In the genomic region with DNA sequence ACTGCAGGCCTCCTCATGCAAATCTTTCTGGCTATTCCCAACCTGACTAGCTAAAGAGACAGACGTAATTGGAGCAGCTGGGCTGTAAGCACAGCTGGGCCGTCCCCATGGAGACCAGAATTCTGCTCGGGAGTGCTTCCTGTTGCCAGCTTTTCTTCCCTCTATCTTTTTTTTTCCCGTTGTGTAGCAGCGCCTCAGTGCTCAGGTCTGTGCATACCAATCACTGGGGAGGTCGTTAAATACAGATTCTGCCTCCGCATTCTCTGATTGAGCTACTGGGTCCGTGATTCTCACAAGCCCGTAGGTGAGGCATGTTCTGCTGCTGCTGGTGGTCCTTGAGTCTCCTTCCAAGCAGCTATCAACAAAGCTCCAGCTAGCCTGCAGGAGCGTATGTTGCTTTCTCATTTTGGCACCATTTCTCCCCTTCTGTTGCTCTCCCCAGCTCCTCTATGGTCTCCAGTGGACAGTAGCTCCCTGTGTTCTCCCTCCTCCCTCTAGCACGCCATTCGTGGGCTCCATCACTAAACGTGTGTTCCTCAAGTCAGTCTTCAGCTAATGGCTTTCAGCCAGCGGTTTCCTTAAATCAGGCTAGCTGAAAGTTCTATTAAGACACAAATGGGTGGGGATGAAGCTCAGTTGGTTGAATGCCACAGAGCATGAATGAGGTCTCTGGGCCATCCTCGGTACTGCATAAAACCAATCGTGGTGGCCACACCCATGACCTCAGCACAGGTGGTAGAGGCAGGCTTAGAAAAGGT, we compare ENCODE assay signal across 8 mouse cellular contexts. TPM values are rescaled to one million over a fixed set of nuclear protein-coding genes. Genes with fewer than 3 reads are reported as not detected.
DNase-seq lines count a peak whose midpoint lies in the region; ATAC-seq and TF ChIP-seq lines count a peak whose summit lies in the region.
"Had no signal": no experiment of that assay in that cellular context is flagged by ENCODE, and none has a peak within 500 bp of the region (broad histone marks: within the 10 kb centered on the region; RNA-seq: fewer than 3 reads in every experiment).

No protein-coding gene starts in this region.

- no peak for TF ChIP-seq POLR2A in cerebellum, adult 2 months (IDR thresholded peaks at IDR 0.05; ENCODE audit: borderline replicate concordance, insufficient read depth, low read length)

- H3K27ac ChIP-seq in cerebellum, adult 2 months (ENCODE audit: insufficient read depth, low read length) = peak overlapping the region; percentile 67; the same call in 1 of the 2 replicates
- H3K27ac ChIP-seq in hindbrain, embryonic 11.5 days (ENCODE audit: low read depth, low read length) = no peak overlapping the region
- H3K27ac ChIP-seq in neural tube, embryonic 15.5 days (replicated peaks) = peak overlapping the region; percentile 82

- H3K27me3 ChIP-seq in cerebellum, adult 2 months (ENCODE audit: control insufficient read depth, insufficient read depth, low read length) = no peaks in the 10 kb centered on the region
- no peaks in the 10 kb centered on the region for H3K27me3 ChIP-seq in hindbrain, embryonic 11.5 days (ENCODE audit: control insufficient read depth, insufficient read depth, low read length)
- H3K27me3 ChIP-seq in neural tube, embryonic 15.5 days (replicated peaks) = no peaks in the 10 kb centered on the region

- peaks cover 49% of the 10 kb centered on the region for H3K4me1 ChIP-seq in cerebellum, adult 2 months (ENCODE audit: control insufficient read depth, insufficient read depth, low read length)
- H3K4me1 ChIP-seq in hindbrain, embryonic 11.5 days (replicated peaks; ENCODE audit: control insufficient read depth, insufficient read depth, low read length) = no peaks in the 10 kb centered on the region
- H3K4me1 ChIP-seq in neural tube, embryonic 15.5 days = peaks cover 24% of the 10 kb centered on the region

- 8% methylated on average over 16 of the region's 16 CpGs for WGBS in cerebellum, adult 2 months
- WGBS in hindbrain, embryonic 11.5 days = 30% methylated on average over 16 of the region's 16 CpGs
- 17% methylated on average over 16 of the region's 16 CpGs for WGBS in neural tube, embryonic 15.5 days

- TF ChIP-seq CTCF in cerebellum, adult 2 months (IDR thresholded peaks at IDR 0.05; ENCODE audit: borderline replicate concordance, insufficient read depth, low read depth, low read length) = no peak

- no peaks in the 10 kb centered on the region for H3K36me3 ChIP-seq in hindbrain, embryonic 11.5 days (ENCODE audit: control insufficient read depth, insufficient read depth, low read length)
- H3K36me3 ChIP-seq in neural tube, embryonic 15.5 days = no peaks in the 10 kb centered on the region

- DNase-seq in NIH3T3 (ENCODE audit: low read depth) = peak; percentile 45
- DNase-seq in cerebellum, adult 2 months = peak; percentile 68 to 76
- DNase-seq in forelimb bud, embryonic 11.5 days (ENCODE audit: low read depth, low spot score) = peak; percentile 69
- peak; percentile 61 for DNase-seq in hindbrain, embryonic 11.5 days (ENCODE audit: low spot score)
- peak; percentile 71 to 74 for DNase-seq in left cerebral cortex, adult 9 months (ENCODE audit: low spot score in 2 of 2)
- DNase-seq in B cell, adult 2 months = no peak

- peak; percentile 30; the same call in 1 of the 2 replicates for ATAC-seq in hindbrain, embryonic 11.5 days (ENCODE audit: low FRiP score)
- ATAC-seq in neural tube, embryonic 15.5 days (ENCODE audit: low FRiP score) = peak; percentile 82

- 0 out of 2 replicates have a peak overlapping the region, but pooled peaks have one; percentile 11 for H3K4me2 ChIP-seq in hindbrain, embryonic 11.5 days (replicated peaks; ENCODE audit: low read depth, low read length)
- peak overlapping the region; percentile 55 for H3K4me2 ChIP-seq in neural tube, embryonic 15.5 days

- no peak overlapping the region; the same call in 1 of the 2 replicates for H3K9ac ChIP-seq in hindbrain, embryonic 11.5 days (ENCODE audit: low read depth, low read length)
- 0 out of 2 replicates have a peak overlapping the region, but pooled peaks have one; percentile 5 for H3K9ac ChIP-seq in neural tube, embryonic 15.5 days (replicated peaks)

- H3K9me3 ChIP-seq in hindbrain, embryonic 11.5 days (ENCODE audit: control insufficient read depth, low read length) = no peaks in the 10 kb centered on the region
- no peaks in the 10 kb centered on the region for H3K9me3 ChIP-seq in neural tube, embryonic 15.5 days (replicated peaks)

- peak overlapping the region; percentile 42 for H3K4me3 ChIP-seq in cerebellum, adult 2 months (replicated peaks; ENCODE audit: insufficient read depth, low read depth, low read length)
- H3K4me3 ChIP-seq in hindbrain, embryonic 11.5 days (ENCODE audit: low read depth, low read length) = no peak overlapping the region
- peak overlapping the region; percentile 19 for H3K4me3 ChIP-seq in neural tube, embryonic 15.5 days (replicated peaks)

RNA-seq across cellular contexts. Expression of a gene that starts 38.5 kb away (rescaled TPM):
- 124 and 136 TPM in 2 replicates for polyA plus RNA-seq in cerebellum, adult 2 months (2012; rRNA removed)
- 773 and 810 TPM in 2 replicates for polyA plus RNA-seq in hindbrain, embryonic 11.5 days (2014; fragmentation: Nextera tagmentation; extraction: Ambion mirVana)
- 356 and 410 TPM in 2 replicates for polyA plus RNA-seq in neural tube, embryonic 15.5 days (2015; fragmentation: Nextera tagmentation; extraction: Ambion mirVana)

RNA-seq across cellular contexts. Expression of a gene that starts 38.7 kb away (rescaled TPM):
- polyA plus RNA-seq in cerebellum, adult 2 months (2012; rRNA removed) = 0.05 and 0.13 TPM in 2 replicates
- 0.20 TPM in 1 of 2 replicates, not detected in the other for polyA plus RNA-seq in hindbrain, embryonic 11.5 days (2014; fragmentation: Nextera tagmentation; extraction: Ambion mirVana)
- polyA plus RNA-seq in neural tube, embryonic 15.5 days (2015; fragmentation: Nextera tagmentation; extraction: Ambion mirVana) = 0.10 TPM in 1 of 2 replicates, not detected in the other
- polyA plus RNA-seq: small intestine, adult 2 months had no signal

RNA-seq across cellular contexts. Expression of a gene that starts 41.3 kb away (rescaled TPM):
- polyA plus RNA-seq in cerebellum, adult 2 months (2012; rRNA removed) = 3.4 and 4.3 TPM in 2 replicates
- polyA plus RNA-seq in hindbrain, embryonic 11.5 days (2014; fragmentation: Nextera tagmentation; extraction: Ambion mirVana) = 7.8 and 9.1 TPM in 2 replicates
- 1.9 and 4.0 TPM in 2 replicates for polyA plus RNA-seq in neural tube, embryonic 15.5 days (2015; fragmentation: Nextera tagmentation; extraction: Ambion mirVana)

RNA-seq across cellular contexts. Expression of a gene that starts 55.6 kb away (rescaled TPM):
- polyA plus RNA-seq in cerebellum, adult 2 months (2012; rRNA removed) = 6.0 and 6.1 TPM in 2 replicates
- polyA plus RNA-seq in hindbrain, embryonic 11.5 days (2014; fragmentation: Nextera tagmentation; extraction: Ambion mirVana) = 37.9 and 41.5 TPM in 2 replicates
- 18.8 and 23.9 TPM in 2 replicates for polyA plus RNA-seq in neural tube, embryonic 15.5 days (2015; fragmentation: Nextera tagmentation; extraction: Ambion mirVana)

Comparison
In these comparisons a context has a peak if more than half of its experiments do, and no peak if none do; other contexts are left out.
1. DNase-seq: peak in NIH3T3 (single experiment), cerebellum, adult 2 months (2 of 2), forelimb bud, embryonic 11.5 days (single experiment), hindbrain, embryonic 11.5 days (single experiment) and left cerebral cortex, adult 9 months (2 of 2); none in B cell, adult 2 months (0 of 2).